Mouse (Mus musculus) midbrain, embryonic 10.5 days (tissue): Measurements from ENCODE around the gene Efcab5. TPM values are rescaled to one million over a fixed set of nuclear protein-coding genes. Genes with fewer than 3 reads are reported as not detected.
"Not testable (repeated sequence)": the region's sequence is repeated elsewhere in the genome, so short reads cannot be mapped to it uniquely, and the experiment has no call there.

Experiments
- DNase-seq: peaks from one replicate; pipeline ENCODE4 v3.0.0-alpha.2; 2017; ENCODE audit warnings: low spot score
- H3K27ac ChIP-seq: fragments of 300-500 bp; sonication (generic); replicated peaks from 2 replicates; pipeline ENCODE4 v1.5.1; 2016; ENCODE audit warnings: mild to moderate bottlenecking
- H3K27me3 ChIP-seq: fragments of 300-500 bp; sonication (generic); 2 replicates; pipeline ENCODE4 v1.6.1; 2016; ENCODE audit warnings: low read depth, mild to moderate bottlenecking; ENCODE audit not compliant: poor library complexity, severe bottlenecking
- H3K36me3 ChIP-seq: fragments of 300-500 bp; sonication (generic); 2 replicates; pipeline ENCODE4 v1.6.1; 2016; ENCODE audit warnings: mild to moderate bottlenecking, moderate library complexity
- H3K4me1 ChIP-seq: fragments of 300-500 bp; sonication (generic); 2 replicates; pipeline ENCODE4 v1.6.1; 2016
- H3K4me3 ChIP-seq: fragments of 300-500 bp; sonication (generic); 2 replicates; pipeline ENCODE4 v1.5.1; 2016; ENCODE audit warnings: mild to moderate bottlenecking, moderate library complexity
- H3K9me3 ChIP-seq: fragments of 300-500 bp; sonication (generic); replicated peaks from 2 replicates; pipeline ENCODE4 v1.6.1; 2016; ENCODE audit warnings: mild to moderate bottlenecking
- WGBS: fragments of 180-500 bp; shearing (Covaris S2); methylation state at CpG from one replicate; pipeline ENCODE4 v1.1.7; 2016; 5-methylcytosine and 5-hydroxymethylcytosine counted together
- polyA plus RNA-seq: library from polyadenylated mRNA; unstranded; fragments of >200 nt; fragmentation: Nextera tagmentation; extraction: Ambion mirVana; gene quantifications from 2 replicates; pipeline ENCODE4 v1.2.1, GENCODE M21; 2016

Gene Efcab5
- polyA plus RNA-seq, 1 experiment from 2014 or later, result 0.11 TPM

DNA sequence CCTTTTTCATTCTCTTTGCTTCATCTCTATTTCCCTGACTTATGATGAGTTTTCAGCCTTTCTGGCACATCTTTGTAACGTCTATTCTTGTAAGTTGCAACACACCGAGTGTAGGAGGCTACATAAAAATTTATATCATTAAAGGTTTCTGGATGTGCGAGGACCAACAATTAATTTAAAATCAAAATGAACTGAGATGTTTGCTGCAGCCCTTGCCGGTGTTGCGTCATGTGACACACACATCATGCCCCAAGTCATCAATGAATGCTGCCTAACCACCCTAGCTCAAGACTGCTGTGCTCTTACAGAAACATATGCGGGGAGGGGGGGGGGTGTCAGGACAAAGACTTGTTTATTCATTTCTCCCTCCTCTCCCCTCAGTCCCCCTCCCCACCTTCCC, 80.3 kb downstream of the Efcab5 start:
- H3K27ac ChIP-seq, result no peak overlapping the region
- no peaks in the 10 kb centered on the region for H3K27me3 ChIP-seq
- no peak overlapping the region for H3K4me3 ChIP-seq
- 91% methylated on average over 6 of the region's 6 CpGs for WGBS
- no peaks in the 10 kb centered on the region for H3K4me1 ChIP-seq
- DNase-seq, result no peak
- no peaks in the 10 kb centered on the region for H3K36me3 ChIP-seq
- no peaks in the 10 kb centered on the region for H3K9me3 ChIP-seq

DNA sequence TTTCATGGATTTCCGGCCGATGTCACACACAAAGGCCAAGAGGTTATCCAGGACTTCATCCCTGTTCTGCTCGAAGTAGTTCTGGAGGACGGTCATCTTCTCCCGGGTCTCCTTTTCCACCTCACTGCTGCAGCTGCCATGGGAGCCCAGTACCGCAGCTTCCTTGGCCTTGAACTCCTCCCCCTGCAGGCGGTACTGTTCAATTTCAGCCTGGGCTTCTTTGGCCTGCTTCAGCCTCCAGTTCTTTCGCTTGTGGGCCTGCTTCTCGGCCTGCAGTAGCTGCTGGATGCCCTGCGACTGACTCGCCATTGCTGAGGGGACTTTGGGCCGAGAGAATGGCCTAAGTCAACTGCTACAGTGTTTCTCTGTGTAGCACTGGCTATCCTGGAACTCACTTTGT, 80.9 kb downstream of the Efcab5 start:
- DNase-seq, H3K27ac ChIP-seq, H3K36me3 ChIP-seq, H3K9me3 ChIP-seq, H3K4me3 ChIP-seq, H3K27me3 ChIP-seq, H3K4me1 ChIP-seq: not testable (repeated sequence)
- WGBS, result 80% methylated on average over 12 of the region's 12 CpGs

DNA sequence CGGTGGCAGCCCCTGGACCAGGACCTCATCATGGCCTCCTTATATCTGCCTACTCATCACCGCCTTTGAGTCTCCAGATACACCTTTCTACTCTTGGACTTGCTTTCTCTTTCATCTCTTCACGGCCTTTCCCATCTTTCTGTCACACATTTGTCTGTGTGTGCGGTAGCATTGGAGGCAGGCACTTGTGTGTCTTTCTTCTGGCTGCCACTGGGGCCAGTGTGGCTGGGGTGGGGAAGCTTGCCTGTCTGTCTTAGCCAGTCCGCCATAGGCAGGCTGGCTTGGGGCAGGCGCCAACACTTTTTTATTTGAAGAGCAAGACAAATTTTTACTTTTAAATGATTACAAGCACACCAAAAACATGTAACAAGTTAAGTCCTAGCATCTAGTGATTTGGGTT, 81.8 kb downstream of the Efcab5 start:
- no peak overlapping the region for H3K4me3 ChIP-seq
- 95% methylated on average over 6 of the region's 6 CpGs for WGBS

DNA sequence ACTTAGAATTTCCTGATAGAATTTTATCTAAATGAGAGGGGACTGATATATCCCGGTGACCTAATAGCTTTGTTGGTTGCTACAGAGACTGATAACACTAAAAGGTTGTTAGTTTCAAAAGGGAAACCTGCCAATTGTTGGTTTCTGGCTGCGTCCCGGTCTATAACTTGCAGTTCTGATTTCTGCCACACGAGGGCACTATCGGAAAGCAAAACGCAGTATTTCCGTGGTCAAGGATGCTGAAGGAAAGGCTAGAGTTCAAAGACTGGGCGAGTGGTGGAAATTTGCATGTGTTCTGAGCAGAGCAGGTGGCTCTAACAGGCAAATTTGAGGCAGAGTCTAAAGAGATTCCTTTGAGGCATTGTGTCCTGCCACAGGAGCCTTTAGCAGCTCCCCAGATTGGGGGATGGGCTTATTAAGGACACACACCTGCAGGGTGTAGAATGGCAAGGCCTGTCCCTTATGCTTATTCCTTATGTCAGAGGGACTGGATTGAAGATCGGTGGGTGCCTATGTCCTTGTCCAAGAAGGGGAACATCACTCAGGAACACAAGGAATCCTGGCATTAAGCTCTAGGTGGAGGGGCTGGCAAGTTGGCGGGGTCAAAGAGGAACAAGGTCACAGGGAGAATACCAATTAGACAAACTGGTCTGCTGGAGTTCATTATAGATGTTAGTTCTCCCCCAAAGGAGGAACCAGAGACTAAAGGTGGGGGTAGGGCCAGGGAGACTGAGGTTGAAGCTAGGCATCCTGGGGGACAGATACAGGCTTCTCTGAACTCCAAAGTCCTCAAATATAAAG, 88.4 kb downstream of the Efcab5 start:
- Histone ChIP-seq H3K27ac (no peak overlapping the region), H3K9me3 (no peaks in the 10 kb centered on the region), H3K4me3 (no peak overlapping the region), H3K4me1 (0 out of 2 replicates have a peak, but pooled peaks cover 3% of the 10 kb centered on the region), H3K36me3 (no peaks in the 10 kb centered on the region), H3K27me3 (no peaks in the 10 kb centered on the region; the same call in 1 of the 2 replicates)
- WGBS, result 15% methylated on average over 10 of the region's 10 CpGs
- DNase-seq, result peak; percentile 78

More for the DNA sequence above, 81.8 kb downstream of the Efcab5 start:
- H3K4me1 ChIP-seq, result no peaks in the 10 kb centered on the region
- H3K36me3 ChIP-seq, result no peaks in the 10 kb centered on the region
- H3K27me3 ChIP-seq, result no peaks in the 10 kb centered on the region
- H3K27ac ChIP-seq, result no peak overlapping the region
- DNase-seq, result no peak
- H3K9me3 ChIP-seq, result no peaks in the 10 kb centered on the region

DNA sequence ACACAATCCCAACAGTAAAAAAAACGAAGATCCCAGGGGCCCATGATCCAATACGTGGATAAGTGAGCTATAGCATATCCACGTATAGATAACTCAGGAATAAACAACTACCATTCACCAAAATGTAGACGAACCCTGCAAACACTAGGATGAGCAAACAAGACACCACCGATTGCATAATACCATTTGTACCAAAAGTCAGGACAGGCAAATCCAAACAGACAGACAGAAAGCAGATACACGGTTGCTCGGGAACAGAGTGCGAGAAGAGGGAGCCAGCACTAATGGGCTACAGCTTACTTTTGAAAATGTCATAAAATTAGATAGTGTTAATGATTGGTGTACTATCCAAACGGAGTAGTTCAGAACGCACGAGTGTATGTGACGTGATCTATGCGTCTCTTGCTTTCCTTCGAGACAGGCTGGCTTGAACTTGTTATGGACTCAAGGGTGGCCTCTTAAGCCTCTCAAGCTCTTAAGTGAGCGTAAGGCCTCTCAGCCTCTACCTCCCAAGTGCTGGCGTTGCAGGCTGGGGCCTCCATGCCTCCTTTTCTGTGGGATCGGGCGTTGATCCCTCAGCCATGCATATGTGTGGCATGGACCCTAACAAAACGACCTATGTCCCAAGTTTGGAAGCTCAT, 90.3 kb downstream of the Efcab5 start:
- 80% methylated on average over 19 of the region's 19 CpGs for WGBS
- Histone ChIP-seq H3K4me3 (no peak overlapping the region), H3K9me3 (no peaks in the 10 kb centered on the region), H3K36me3 (no peaks in the 10 kb centered on the region), H3K27ac (no peak overlapping the region), H3K4me1 (0 out of 2 replicates have a peak, but pooled peaks cover 3% of the 10 kb centered on the region), H3K27me3 (no peaks in the 10 kb centered on the region; the same call in 1 of the 2 replicates)
- DNase-seq, result no peak

DNA sequence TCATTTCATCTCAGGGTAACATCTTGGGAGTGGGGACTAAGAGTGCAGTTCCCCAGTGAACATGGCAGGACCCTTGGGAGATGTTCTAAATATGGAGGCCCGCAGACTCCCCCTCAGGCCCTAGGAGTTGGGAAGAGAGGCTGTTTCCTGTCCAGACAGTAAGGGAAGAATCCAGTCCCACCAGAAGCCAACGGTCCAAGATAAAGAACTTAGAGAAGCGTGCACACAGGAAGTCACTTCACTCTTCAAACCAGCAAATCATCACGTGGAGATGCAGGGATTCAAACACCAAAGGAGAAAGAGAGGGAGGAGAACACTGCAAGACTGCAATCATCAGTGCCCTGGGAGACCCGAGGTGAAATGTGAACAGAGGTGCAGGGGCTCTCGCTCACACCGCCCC, 91.8 kb downstream of the Efcab5 start:
- 83% methylated on average over 7 of the region's 7 CpGs for WGBS
- H3K27ac ChIP-seq, result no peak overlapping the region
- DNase-seq, result no peak
- no peaks in the 10 kb centered on the region for H3K36me3 ChIP-seq
- no peaks in the 10 kb centered on the region; the same call in none of the 2 replicates for H3K27me3 ChIP-seq
- no peak overlapping the region for H3K4me3 ChIP-seq
- H3K4me1 ChIP-seq, result 0 out of 2 replicates have a peak, but pooled peaks cover 7% of the 10 kb centered on the region
- no peaks in the 10 kb centered on the region for H3K9me3 ChIP-seq

DNA sequence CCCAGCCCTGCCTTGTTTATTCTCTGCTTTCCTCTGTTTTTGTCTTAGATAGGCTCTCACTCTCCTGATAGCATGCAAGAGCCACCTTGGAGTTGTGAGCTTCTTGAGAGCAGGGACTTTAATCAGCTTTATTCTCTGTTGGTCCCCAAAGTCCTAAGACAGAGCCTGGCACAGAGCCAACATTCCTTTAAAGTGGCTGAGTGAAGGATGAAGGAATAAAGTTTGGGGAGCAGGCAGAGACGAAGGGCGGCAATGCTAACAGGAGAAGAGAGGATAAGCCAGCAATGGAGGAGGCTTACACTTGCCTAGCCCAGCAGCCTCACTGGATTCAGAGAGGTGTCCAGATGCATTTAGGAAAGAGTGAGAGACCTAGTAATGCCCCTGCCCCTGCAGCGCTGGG, 92.2 kb downstream of the Efcab5 start:
- Histone ChIP-seq H3K27ac (no peak overlapping the region), H3K4me3 (no peak overlapping the region), H3K27me3 (no peaks in the 10 kb centered on the region; the same call in none of the 2 replicates), H3K9me3 (no peaks in the 10 kb centered on the region), H3K36me3 (no peaks in the 10 kb centered on the region), H3K4me1 (0 out of 2 replicates have a peak, but pooled peaks cover 7% of the 10 kb centered on the region)
- DNase-seq, result no peak
- WGBS, result 83% methylated on average over 3 of the region's 3 CpGs

DNA sequence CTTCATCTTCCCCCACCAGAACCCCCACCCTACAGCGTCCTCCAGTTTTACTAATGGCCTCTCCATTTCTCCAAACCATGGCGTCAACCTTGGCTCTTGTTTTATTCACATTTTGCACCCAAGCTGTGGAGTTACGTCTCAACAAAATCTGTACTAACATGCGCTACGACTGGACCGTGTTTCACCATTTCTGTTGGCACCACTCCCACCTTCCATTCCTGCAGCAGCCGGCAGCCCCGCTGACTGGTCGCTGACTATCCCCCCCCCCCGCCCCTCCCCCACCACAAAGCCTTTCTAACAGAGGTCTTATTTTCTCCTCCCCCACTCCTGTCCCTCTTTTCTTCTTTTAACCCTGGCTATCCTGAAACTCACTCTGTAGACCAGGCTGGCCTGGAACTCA, 93.6 kb downstream of the Efcab5 start:
- Histone ChIP-seq H3K4me3 (no peak overlapping the region), H3K27ac (no peak overlapping the region), H3K36me3 (no peaks in the 10 kb centered on the region), H3K9me3 (no peaks in the 10 kb centered on the region), H3K4me1 (0 out of 2 replicates have a peak, but pooled peaks cover 5% of the 10 kb centered on the region), H3K27me3 (no peaks in the 10 kb centered on the region; the same call in 1 of the 2 replicates)
- WGBS, result 64% methylated on average over 10 of the region's 10 CpGs
- no peak for DNase-seq

DNA sequence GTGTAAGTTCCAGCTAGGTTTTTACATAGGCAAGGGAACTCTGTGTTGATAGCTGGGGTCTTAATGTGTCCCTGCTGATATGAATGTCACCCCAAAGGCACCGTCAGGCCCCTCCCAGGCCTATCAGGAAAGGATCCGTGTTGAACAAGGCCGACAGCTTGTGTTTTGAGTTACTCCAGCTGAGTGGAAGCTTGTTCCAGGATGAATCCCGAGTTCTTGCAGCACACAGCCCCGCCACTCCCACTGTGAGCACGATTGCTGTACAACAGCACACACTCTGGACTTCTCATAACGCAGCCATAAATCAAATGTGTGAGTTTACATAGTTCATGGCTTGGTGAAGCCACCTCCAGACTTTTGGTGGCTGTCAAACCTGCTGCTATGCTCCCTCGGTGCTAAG, 94.6 kb downstream of the Efcab5 start:
- Histone ChIP-seq H3K4me3 (no peak overlapping the region), H3K27me3 (no peaks in the 10 kb centered on the region; the same call in 1 of the 2 replicates), H3K36me3 (no peaks in the 10 kb centered on the region), H3K4me1 (0 out of 2 replicates have a peak, but pooled peaks cover 4% of the 10 kb centered on the region), H3K27ac (no peak overlapping the region), H3K9me3 (no peaks in the 10 kb centered on the region)
- 80% methylated on average over 8 of the region's 8 CpGs for WGBS
- DNase-seq, result no peak

DNA sequence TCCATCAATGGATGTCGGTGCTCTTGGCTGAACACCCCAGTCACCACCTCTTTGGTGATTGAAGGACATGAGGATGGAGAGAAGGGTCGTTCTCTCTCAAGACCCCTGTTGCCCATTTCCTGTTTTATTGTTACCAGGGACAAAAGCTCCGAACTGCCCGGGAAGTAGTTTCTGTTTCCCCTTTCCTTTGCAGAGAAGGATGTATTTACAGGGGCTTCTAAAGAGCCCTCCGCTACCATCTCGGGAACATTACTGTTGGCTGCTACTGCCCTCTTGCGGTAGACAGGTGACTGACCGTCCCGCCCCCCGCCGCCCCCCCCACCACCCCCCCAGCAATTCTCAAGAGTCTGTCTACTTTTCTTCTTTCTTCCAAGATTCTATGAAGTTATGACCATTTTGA, 95.6 kb downstream of the Efcab5 start:
- Histone ChIP-seq H3K9me3 (no peaks in the 10 kb centered on the region), H3K27me3 (no peaks in the 10 kb centered on the region; the same call in 1 of the 2 replicates), H3K4me3 (peak overlapping the region; percentile 41), H3K27ac (no peak overlapping the region), H3K36me3 (no peaks in the 10 kb centered on the region), H3K4me1 (0 out of 2 replicates have a peak, but pooled peaks cover 4% of the 10 kb centered on the region)
- 4% methylated on average over 11 of the region's 11 CpGs for WGBS
- peak; percentile 56 for DNase-seq

DNA sequence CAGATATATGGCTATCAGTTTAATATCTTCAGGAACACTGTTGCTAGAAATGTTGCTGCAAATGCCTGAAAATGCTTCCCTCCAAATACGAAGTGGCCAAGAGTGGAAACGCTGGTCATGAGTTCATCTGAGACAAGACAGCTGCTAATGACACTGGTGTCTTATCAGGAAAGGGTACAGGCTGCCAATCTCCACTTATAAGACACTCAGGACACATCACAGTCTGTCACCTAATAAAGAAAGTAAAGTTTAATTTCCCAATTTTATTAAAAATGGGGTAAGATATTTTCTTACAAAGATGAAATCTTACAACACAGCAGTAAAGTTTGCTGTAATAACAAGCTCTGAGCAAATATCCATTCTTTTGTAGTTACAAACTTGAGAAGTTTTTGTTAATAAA, 99.6 kb downstream of the Efcab5 start:
- H3K36me3 ChIP-seq, result no peaks in the 10 kb centered on the region
- no peaks in the 10 kb centered on the region for H3K9me3 ChIP-seq
- no peaks in the 10 kb centered on the region; the same call in 1 of the 2 replicates for H3K27me3 ChIP-seq
- H3K27ac ChIP-seq, result no peak overlapping the region
- H3K4me1 ChIP-seq, result 0 out of 2 replicates have a peak, but pooled peaks cover 4% of the 10 kb centered on the region
- 77% methylated on average over 2 of the region's 2 CpGs for WGBS
- no peak overlapping the region for H3K4me3 ChIP-seq
- DNase-seq, result no peak

DNA sequence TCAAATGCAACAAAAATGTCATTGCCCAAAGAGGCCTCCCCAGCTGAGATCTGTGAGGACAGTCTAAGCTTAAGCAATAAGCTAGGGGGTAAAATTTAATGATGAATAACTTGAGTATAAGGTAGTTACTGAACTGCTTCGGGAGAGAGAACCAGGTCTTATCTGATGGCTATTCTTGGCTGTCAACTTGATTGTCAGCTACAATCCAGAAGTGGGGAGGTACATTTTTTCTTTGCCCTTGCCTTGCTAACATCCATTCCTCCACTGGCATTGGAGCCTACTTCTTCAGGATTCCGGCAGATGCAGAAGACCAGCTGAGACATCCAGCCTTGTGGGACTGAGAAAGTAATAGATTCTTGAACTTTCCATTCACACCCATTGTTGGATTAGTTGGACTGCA, 101.8 kb downstream of the Efcab5 start:
- H3K27ac ChIP-seq, result no peak overlapping the region
- H3K4me1 ChIP-seq, result no peaks in the 10 kb centered on the region
- no peaks in the 10 kb centered on the region for H3K36me3 ChIP-seq
- H3K4me3 ChIP-seq, result no peak overlapping the region
- no peaks in the 10 kb centered on the region for H3K27me3 ChIP-seq
- 80% methylated on average over 2 of the region's 2 CpGs for WGBS
- no peaks in the 10 kb centered on the region for H3K9me3 ChIP-seq
- no peak for DNase-seq
